Mouse (Mus musculus) myocyte (in vitro differentiated cells): Measurements from ENCODE around the gene Ust. TPM values are rescaled to one million over a fixed set of nuclear protein-coding genes. Genes with fewer than 3 reads are reported as not detected.

Experiments used
- H3K27me3 ChIP-seq: one replicate; pipeline ENCODE4 v1.6.1; 2011; ENCODE audit not compliant: control insufficient read depth, insufficient read depth, insufficient read length
- H3K36me3 ChIP-seq: one replicate; pipeline ENCODE4 v1.6.1; 2011; ENCODE audit not compliant: control insufficient read depth, insufficient read depth
- H3K4me2 ChIP-seq: one replicate; pipeline ENCODE4 v1.6.1; 2011; ENCODE audit warnings: low read depth, control low read depth
- H3K4me3 ChIP-seq: one replicate; pipeline ENCODE4 v1.5.1; 2011; ENCODE audit warnings: mild to moderate bottlenecking, control low read depth, moderate library complexity
- H3K79me2 ChIP-seq: one replicate; pipeline ENCODE4 v1.6.1; 2011; ENCODE audit not compliant: control insufficient read depth, insufficient read depth
- H3ac ChIP-seq: one replicate; pipeline ENCODE4 v1.6.1; 2011; ENCODE audit not compliant: control insufficient read depth, insufficient read length
- CEBPB ChIP-seq: IDR thresholded peaks from 2 replicates; pipeline ENCODE4 v1.6.1; 2011; ENCODE audit warnings: mild to moderate bottlenecking, moderate library complexity; ENCODE audit not compliant: poor library complexity, insufficient read depth, severe bottlenecking
- E2F4 ChIP-seq: IDR thresholded peaks from one replicate; pipeline ENCODE4 v1.6.1; 2011; ENCODE audit warnings: mild to moderate bottlenecking, control low read depth, moderate library complexity; ENCODE audit not compliant: insufficient read depth
- MAX ChIP-seq: IDR thresholded peaks from one replicate; pipeline ENCODE4 v1.6.1; 2011; ENCODE audit warnings: low read depth, mild to moderate bottlenecking, control low read depth
- MYOD1 ChIP-seq, 3 experiments: IDR thresholded peaks; one replicate each; pipeline ENCODE4 v1.6.1; 2011; ENCODE audit warnings: control low read depth in 2 of 3, low read depth in 2 of 3, mild to moderate bottlenecking in 2 of 3, moderate library complexity in 1 of 3; ENCODE audit not compliant: insufficient read length in 2 of 3, control insufficient read depth in 1 of 3
- MYOG ChIP-seq, 3 experiments: IDR thresholded peaks; one replicate each; pipeline ENCODE4 v1.6.1; 2011; ENCODE audit warnings: control low read depth in 2 of 3, low read depth in 2 of 3, mild to moderate bottlenecking in 2 of 3; ENCODE audit not compliant: insufficient read length in 2 of 3, control insufficient read depth in 1 of 3, insufficient read depth in 1 of 3
- POLR2A ChIP-seq: IDR thresholded peaks from one replicate; pipeline ENCODE4 v1.6.1; 2011; ENCODE audit warnings: low read depth, mild to moderate bottlenecking, control low read depth, moderate library complexity; ENCODE audit not compliant: insufficient read length
- POLR2AphosphoS2 ChIP-seq: IDR thresholded peaks from one replicate; pipeline ENCODE4 v1.6.1; 2011; ENCODE audit warnings: low read depth, control low read depth; ENCODE audit not compliant: insufficient read length
- REST ChIP-seq: IDR thresholded peaks from one replicate; pipeline ENCODE4 v1.6.1; 2011; ENCODE audit warnings: mild to moderate bottlenecking, control low read depth, moderate library complexity; ENCODE audit not compliant: insufficient read depth, insufficient read length
- SRF ChIP-seq: IDR thresholded peaks from one replicate; pipeline ENCODE4 v1.6.1; 2011; ENCODE audit warnings: low read depth; ENCODE audit not compliant: control insufficient read depth, insufficient read length
- TCF12 ChIP-seq: IDR thresholded peaks from one replicate; pipeline ENCODE4 v1.6.1; 2011; ENCODE audit warnings: mild to moderate bottlenecking, control low read depth; ENCODE audit not compliant: poor library complexity, insufficient read depth, severe bottlenecking
- TCF3 ChIP-seq: IDR thresholded peaks from one replicate; pipeline ENCODE4 v1.6.1; 2011; ENCODE audit warnings: low read depth, control low read depth; ENCODE audit not compliant: insufficient read length
- USF1 ChIP-seq: IDR thresholded peaks from one replicate; pipeline ENCODE4 v1.6.1; 2011; ENCODE audit warnings: low read depth, mild to moderate bottlenecking, control low read depth, moderate library complexity
- polyA plus RNA-seq: library from polyadenylated mRNA; unstranded; fragments of >200 nt; fragmentation: generic; extraction: Trizol; gene quantifications from one replicate; pipeline ENCODE4 v1.2.1, GENCODE M21; 2012; ENCODE audit warnings: missing spikeins

Ust gene
- polyA plus RNA-seq, 1 experiment, result 7.3 TPM

DNA sequence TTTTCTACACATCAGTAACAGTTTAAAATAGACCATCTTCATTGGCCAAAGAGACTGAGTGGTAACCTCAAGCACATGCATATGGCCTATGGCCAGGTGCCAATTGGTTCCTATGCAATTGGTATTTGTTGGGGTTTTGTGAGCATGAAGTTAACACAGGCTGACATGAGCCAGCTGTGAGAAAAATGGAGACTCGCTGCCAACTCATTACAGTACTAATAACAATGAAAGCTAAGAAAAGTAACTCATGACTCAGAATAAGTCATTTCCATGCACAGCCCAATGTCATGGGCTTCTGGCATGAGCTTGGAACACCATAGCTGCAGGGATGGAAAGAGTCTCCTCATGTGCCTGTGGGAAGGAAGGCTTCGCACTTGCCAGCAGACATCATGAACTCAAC is 86.8 kb downstream of the Ust start:
- no peak for TF ChIP-seq E2F4
- no peak for TF ChIP-seq TCF12
- Histone ChIP-seq H3ac (no peak overlapping the region), H3K4me3 (no peak overlapping the region), H3K27me3 (no peaks in the 10 kb centered on the region), H3K4me2 (peak overlapping the region; percentile 44), H3K36me3 (no peaks in the 10 kb centered on the region), H3K79me2 (peaks cover 4% of the 10 kb centered on the region)

DNA sequence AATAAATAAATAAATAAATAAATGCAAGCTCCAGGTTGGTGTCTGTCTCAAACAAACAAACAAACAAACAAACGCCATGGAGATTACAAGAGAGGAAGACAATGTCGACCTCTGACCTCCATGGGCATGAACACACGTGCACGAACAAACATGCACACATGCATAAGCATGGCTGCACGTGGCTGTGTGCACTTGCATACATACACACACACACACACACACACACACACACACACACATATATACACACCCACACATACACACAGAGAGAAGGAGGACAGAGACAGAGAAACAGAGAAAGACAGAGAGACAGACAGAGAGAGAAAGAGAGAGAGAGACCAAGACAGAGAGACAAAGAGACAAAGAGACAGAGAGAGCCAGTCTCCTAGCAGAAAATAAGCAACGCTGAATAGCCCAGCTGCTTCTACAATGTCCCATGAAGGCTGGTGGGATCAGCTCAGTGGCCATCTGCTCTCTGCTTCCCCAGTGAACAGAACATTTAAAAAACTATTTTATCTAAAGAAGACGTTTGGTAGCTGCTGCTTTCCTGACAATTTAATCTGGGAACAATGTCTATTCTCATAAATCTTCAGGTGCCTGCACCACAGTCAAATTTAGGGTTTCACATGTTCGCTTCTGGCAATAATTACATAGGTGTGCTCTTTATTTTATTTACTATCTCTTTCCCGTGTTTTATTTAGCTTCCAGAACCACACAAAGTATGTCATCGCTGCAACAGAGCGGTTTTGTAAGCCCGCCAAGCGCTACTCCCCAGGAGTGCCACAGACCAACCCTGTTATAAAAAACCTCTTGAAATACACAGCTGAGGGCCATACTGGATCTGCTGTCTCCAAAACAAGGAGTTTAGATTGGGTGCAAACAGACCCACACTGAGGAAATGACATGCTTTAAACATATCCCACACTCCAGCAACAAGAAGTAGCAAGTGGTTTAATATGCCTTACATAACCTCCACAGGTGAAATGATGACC is 89.5 kb downstream of the Ust start:
- H3ac ChIP-seq, result no peak overlapping the region
- peaks cover 4% of the 10 kb centered on the region for H3K79me2 ChIP-seq
- H3K36me3 ChIP-seq, result no peaks in the 10 kb centered on the region
- no peak overlapping the region for H3K4me3 ChIP-seq
- H3K27me3 ChIP-seq, result no peaks in the 10 kb centered on the region
- TF ChIP-seq REST, result no peak
- TF ChIP-seq MYOD1 (IDR thresholded peaks at IDR 0.05; ENCODE audit: control insufficient read depth in 1 of 3, insufficient read length in 2 of 3, low read depth in 2 of 3), result no peak
- no peak for TF ChIP-seq MYOG (IDR thresholded peaks at IDR 0.05; ENCODE audit: control insufficient read depth in 1 of 3, insufficient read depth in 1 of 3, insufficient read length in 2 of 3, low read depth in 2 of 3)
- no peak for TF ChIP-seq USF1
- H3K4me2 ChIP-seq, result no peak overlapping the region

DNA sequence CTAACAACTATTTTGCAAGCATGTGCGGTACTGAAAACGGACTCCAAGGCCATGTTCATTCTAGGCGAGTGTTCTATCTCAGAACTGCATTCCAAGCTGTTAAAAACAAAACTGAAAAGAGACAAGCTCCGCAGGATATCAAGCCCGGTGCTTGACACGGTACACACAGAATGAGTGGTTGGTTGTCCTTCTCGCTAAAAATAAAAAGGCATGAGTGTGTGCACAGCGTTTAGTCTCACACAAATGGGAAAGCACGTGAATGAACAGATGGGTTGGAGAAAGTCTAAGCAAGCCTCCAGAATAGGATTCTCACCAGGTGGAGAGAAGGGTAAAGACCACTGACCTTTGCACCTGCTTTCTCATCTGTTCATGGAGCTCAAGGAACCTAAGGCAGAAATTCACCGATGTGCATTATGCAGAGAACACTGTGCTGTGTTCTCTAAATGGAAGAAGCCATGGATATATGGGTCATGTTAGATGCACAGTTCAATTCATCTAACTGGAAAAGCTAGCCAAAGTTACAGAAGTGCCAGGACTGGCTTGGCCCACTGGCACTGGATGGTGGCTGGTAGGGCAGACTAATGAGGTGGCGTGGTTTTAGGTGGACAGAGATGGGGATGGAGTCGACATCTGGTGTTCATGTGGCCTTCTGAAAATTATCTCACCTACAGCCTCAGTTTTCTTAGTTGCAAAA is 90.8 kb downstream of the Ust start:
- Histone ChIP-seq H3K27me3 (no peaks in the 10 kb centered on the region), H3K4me2 (no peak overlapping the region), H3K79me2 (peaks cover 4% of the 10 kb centered on the region), H3ac (no peak overlapping the region), H3K36me3 (no peaks in the 10 kb centered on the region), H3K4me3 (no peak overlapping the region)
- no peak for TF ChIP-seq REST
- TF ChIP-seq POLR2AphosphoS2, result no peak
- TF ChIP-seq USF1, result no peak
- TF ChIP-seq MAX, result no peak
- TF ChIP-seq TCF3, result no peak
- TF ChIP-seq E2F4, result no peak

DNA sequence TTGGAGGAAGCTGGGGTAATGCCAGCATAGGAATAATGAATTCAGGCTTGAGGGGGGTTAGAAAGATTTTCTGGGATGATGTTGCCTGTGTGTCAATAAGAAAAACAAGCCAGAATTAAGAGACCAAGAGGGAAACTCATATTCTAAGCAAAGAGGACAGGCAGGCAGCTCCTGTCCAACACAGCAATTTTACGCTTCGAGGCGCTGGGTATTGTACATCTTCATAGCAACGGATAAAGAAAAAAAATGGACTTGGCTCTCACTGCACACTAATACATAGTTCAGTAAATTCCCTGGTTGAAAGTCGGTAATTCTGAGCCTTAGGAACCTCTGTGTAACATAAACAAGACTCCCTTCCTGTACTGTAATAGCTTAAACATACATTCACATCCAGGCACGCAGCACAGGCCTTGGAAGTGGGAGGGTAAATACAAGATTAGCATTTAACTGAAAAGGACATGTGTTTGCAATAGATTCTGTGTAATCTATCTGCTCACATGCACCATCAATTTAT is 99.1 kb downstream of the Ust start:
- no peak overlapping the region for H3ac ChIP-seq
- no peaks in the 10 kb centered on the region for H3K36me3 ChIP-seq
- no peak overlapping the region for H3K4me3 ChIP-seq
- H3K79me2 ChIP-seq, result no peaks in the 10 kb centered on the region
- TF ChIP-seq MYOD1 (IDR thresholded peaks at IDR 0.05; ENCODE audit: control insufficient read depth in 1 of 3, insufficient read length in 2 of 3, low read depth in 2 of 3) (no peak), POLR2AphosphoS2 (no peak), E2F4 (no peak), POLR2A (no peak), REST (no peak), MAX (no peak), SRF (no peak), MYOG (IDR thresholded peaks at IDR 0.05; ENCODE audit: control insufficient read depth in 1 of 3, insufficient read depth in 1 of 3, insufficient read length in 2 of 3, low read depth in 2 of 3) (no peak), TCF12 (no peak), TCF3 (no peak), CEBPB (no peak), USF1 (no peak)
- H3K27me3 ChIP-seq, result no peaks in the 10 kb centered on the region
- no peak overlapping the region for H3K4me2 ChIP-seq

DNA sequence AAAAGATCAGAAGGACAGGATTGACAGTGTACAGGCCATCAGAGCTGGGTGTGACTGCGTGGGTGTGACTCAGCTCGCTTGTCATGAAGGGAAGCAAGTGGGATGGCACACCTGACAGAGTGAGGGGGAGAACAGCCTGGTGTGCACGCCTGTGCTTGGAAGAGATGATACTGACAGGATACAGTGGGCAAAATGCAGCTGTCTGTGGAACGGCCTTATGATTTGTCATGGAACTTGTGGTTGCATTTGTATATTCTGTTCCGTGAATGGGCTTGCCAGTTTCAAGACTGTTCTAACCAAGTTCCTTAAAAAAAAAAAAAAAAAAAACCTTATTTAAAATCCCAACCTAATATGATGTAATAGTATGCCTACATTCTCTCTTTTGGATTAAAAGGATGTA is 103.2 kb downstream of the Ust start:
- H3K4me3 ChIP-seq, result no peak overlapping the region

More for the DNA sequence above, 103.2 kb downstream of the Ust start:
- H3K27me3 ChIP-seq, result no peaks in the 10 kb centered on the region
- H3ac ChIP-seq, result no peak overlapping the region
- peaks cover 3% of the 10 kb centered on the region for H3K79me2 ChIP-seq
- no peaks in the 10 kb centered on the region for H3K36me3 ChIP-seq
- TF ChIP-seq MYOD1 (IDR thresholded peaks at IDR 0.05; ENCODE audit: control insufficient read depth in 1 of 3, insufficient read length in 2 of 3, low read depth in 2 of 3) (peak in 2 of 3 experiments; percentile 29 to 85), CEBPB (no peak), POLR2A (no peak), MAX (no peak), MYOG (IDR thresholded peaks at IDR 0.05; ENCODE audit: control insufficient read depth in 1 of 3, insufficient read depth in 1 of 3, insufficient read length in 2 of 3, low read depth in 2 of 3) (peak in 2 of 3 experiments; percentile 20 to 66), E2F4 (no peak), SRF (no peak)
- peak overlapping the region; percentile 8 for H3K4me2 ChIP-seq
